Mouse (Mus musculus): ENCODE data around the gene 3110082I17Rik. TPM values are rescaled to one million over a fixed set of nuclear protein-coding genes. Genes with fewer than 3 reads are reported as not detected.

Gene 3110082I17Rik
- total and polyA plus RNA-seq, 3 experiments: 16.4 to 48.6 (median 18.8) TPM

- Histone ChIP-seq H3K4me1 (ENCODE audit: insufficient read depth, low read depth, low read length) (peaks cover 88% of the 10 kb centered on the region), H3K4me3 (ENCODE audit: low read depth, low read length) (no peak overlapping the region), H3K36me3 (replicated peaks) (peaks cover 63% of the 10 kb centered on the region), H3K27me3 (ENCODE audit: insufficient read depth, low read length) (no peaks in the 10 kb centered on the region), H3K9me3 (replicated peaks) (no peaks in the 10 kb centered on the region)
- TF ChIP-seq GATA1 (IDR thresholded peaks at IDR 0.05; ENCODE audit: borderline replicate concordance, low read length) (no peak), TAL1 (conservative IDR thresholded peaks at IDR 0.05; ENCODE audit: low read depth, low read length) (no peak), CTCF (IDR thresholded peaks at IDR 0.05; ENCODE audit: low read depth, low read length) (no peak), GATA2 (IDR thresholded peaks at IDR 0.05; ENCODE audit: borderline replicate concordance, low read depth, low read length) (no peak), POLR2AphosphoS5 (IDR thresholded peaks at IDR 0.05; ENCODE audit: insufficient replicate concordance, low read depth, low read length) (no peak)
- ATAC-seq (ENCODE audit: extremely low read depth, insufficient number of reproducible peaks, low FRiP score, poor library complexity, severe bottlenecking): no peak
- no peak for DNase-seq (ENCODE audit: low spot score)
Measured at GRCm38 (mm10) chr5:139366484-139366883, 93.8 kb downstream of the 3110082I17Rik start.

- DNase-seq (ENCODE audit: low spot score) (no peak), ATAC-seq (ENCODE audit: extremely low read depth, insufficient number of reproducible peaks, low FRiP score, poor library complexity, severe bottlenecking) (no peak)
- TF ChIP-seq TAL1 (conservative IDR thresholded peaks at IDR 0.05; ENCODE audit: low read depth, low read length) (no peak), GATA2 (IDR thresholded peaks at IDR 0.05; ENCODE audit: borderline replicate concordance, low read depth, low read length) (no peak), CTCF (IDR thresholded peaks at IDR 0.05; ENCODE audit: low read depth, low read length) (no peak), GATA1 (IDR thresholded peaks at IDR 0.05; ENCODE audit: borderline replicate concordance, low read length) (no peak), POLR2AphosphoS5 (IDR thresholded peaks at IDR 0.05; ENCODE audit: insufficient replicate concordance, low read depth, low read length) (no peak)
- Histone ChIP-seq H3K27me3 (ENCODE audit: insufficient read depth, low read length) (no peaks in the 10 kb centered on the region), H3K4me3 (ENCODE audit: low read depth, low read length) (no peak overlapping the region; the same call in 1 of the 2 replicates), H3K9me3 (replicated peaks) (no peaks in the 10 kb centered on the region), H3K36me3 (replicated peaks) (peaks cover 68% of the 10 kb centered on the region), H3K4me1 (ENCODE audit: insufficient read depth, low read depth, low read length) (peaks cover 82% of the 10 kb centered on the region)
Measured at GRCm38 (mm10) chr5:139365827-139366226, 94.5 kb downstream of the 3110082I17Rik start.

DNA sequence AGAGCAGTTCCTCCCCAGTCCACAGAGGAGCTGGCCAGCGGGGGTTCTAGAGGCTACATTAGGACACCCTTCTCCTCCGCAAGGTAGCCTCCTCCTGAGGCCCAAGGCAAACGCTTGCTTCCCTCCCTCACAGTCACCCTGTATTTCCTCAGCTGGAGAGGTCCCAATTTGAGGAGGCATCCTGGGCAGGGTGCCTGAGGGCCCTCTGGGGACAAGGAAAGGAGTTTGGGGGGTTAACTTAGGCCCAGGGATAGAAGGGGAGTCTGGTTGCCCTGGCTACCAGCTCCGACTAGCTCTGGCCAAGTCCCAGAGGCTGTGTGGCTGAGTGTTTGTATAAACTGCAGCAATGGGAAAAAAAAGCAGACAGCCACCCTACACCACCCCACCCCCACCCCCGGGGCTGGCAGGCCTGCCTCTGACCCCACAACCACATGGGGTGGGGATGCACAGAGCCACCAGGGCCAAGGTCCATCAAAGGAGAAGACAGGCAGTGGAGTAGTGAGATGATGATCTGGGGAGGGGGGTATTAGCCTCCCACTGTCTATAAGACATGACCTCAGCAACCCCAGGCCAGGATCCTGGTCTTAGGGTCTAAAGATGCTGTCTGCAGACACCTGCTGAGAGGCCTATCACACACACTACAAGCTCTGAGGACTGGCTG, 95.3 kb downstream of the 3110082I17Rik start:
- H3K9me3 ChIP-seq (replicated peaks): no peaks in the 10 kb centered on the region
- TF ChIP-seq POLR2AphosphoS5 (IDR thresholded peaks at IDR 0.05; ENCODE audit: insufficient replicate concordance, low read depth, low read length) (no peak), GATA1 (IDR thresholded peaks at IDR 0.05; ENCODE audit: borderline replicate concordance, low read length) (no peak), GATA2 (IDR thresholded peaks at IDR 0.05; ENCODE audit: borderline replicate concordance, low read depth, low read length) (no peak), TAL1 (conservative IDR thresholded peaks at IDR 0.05; ENCODE audit: low read depth, low read length) (no peak), CTCF (IDR thresholded peaks at IDR 0.05; ENCODE audit: low read depth, low read length) (no peak)
- peaks cover 74% of the 10 kb centered on the region for H3K4me1 ChIP-seq (ENCODE audit: insufficient read depth, low read depth, low read length)
- no peak for ATAC-seq (ENCODE audit: extremely low read depth, insufficient number of reproducible peaks, low FRiP score, poor library complexity, severe bottlenecking)
- peak overlapping the region; percentile 66; the same call in 1 of the 2 replicates for H3K4me3 ChIP-seq (ENCODE audit: low read depth, low read length)
- H3K36me3 ChIP-seq (replicated peaks): peaks cover 68% of the 10 kb centered on the region
- H3K27me3 ChIP-seq (ENCODE audit: insufficient read depth, low read length): no peaks in the 10 kb centered on the region
- DNase-seq (ENCODE audit: low spot score): no peak

GRCm38 (mm10) chr5:139364260-139364910, 95.9 kb downstream of the 3110082I17Rik start:
- no peak for TF ChIP-seq GATA1 (IDR thresholded peaks at IDR 0.05; ENCODE audit: borderline replicate concordance, low read length)
- peak; percentile 100 for TF ChIP-seq CTCF (IDR thresholded peaks at IDR 0.05; ENCODE audit: low read depth, low read length)
- H3K27me3 ChIP-seq (ENCODE audit: insufficient read depth, low read length): no peaks in the 10 kb centered on the region
- no peaks in the 10 kb centered on the region for H3K9me3 ChIP-seq (replicated peaks)
- peaks cover 67% of the 10 kb centered on the region for H3K4me1 ChIP-seq (ENCODE audit: insufficient read depth, low read depth, low read length)
- peaks cover 66% of the 10 kb centered on the region for H3K36me3 ChIP-seq (replicated peaks)
- peak; percentile 80 for DNase-seq (ENCODE audit: low spot score)
- peak; percentile 73 for ATAC-seq (ENCODE audit: extremely low read depth, insufficient number of reproducible peaks, low FRiP score, poor library complexity, severe bottlenecking)
- peak overlapping the region; percentile 66; the same call in 1 of the 2 replicates for H3K4me3 ChIP-seq (ENCODE audit: low read depth, low read length)

DNA sequence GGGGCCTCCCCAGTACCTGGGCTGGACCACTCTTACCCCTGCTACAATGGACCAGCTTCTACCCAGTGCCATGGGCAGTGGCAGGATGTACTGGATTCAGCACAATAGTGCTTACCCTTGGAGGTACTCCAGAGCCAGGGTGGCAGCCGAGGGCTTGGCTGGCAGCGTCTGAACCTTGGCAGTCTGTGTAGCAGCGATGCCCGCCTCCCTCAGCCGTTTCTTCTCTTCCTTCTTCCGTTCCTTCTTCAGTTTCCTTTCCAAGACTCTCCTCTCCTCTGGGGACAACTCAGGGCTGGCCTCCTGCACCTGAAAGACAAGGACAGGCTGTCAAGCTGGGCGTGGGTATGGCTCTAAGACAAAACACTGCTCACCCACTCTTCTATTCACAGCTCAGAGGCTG, 96.5 kb downstream of the 3110082I17Rik start:
- peaks cover 69% of the 10 kb centered on the region for H3K36me3 ChIP-seq (replicated peaks)
- no peak for DNase-seq (ENCODE audit: low spot score)
- TF ChIP-seq TAL1 (conservative IDR thresholded peaks at IDR 0.05; ENCODE audit: low read depth, low read length): no peak
- TF ChIP-seq GATA2 (IDR thresholded peaks at IDR 0.05; ENCODE audit: borderline replicate concordance, low read depth, low read length): no peak
- no peak for TF ChIP-seq POLR2AphosphoS5 (IDR thresholded peaks at IDR 0.05; ENCODE audit: insufficient replicate concordance, low read depth, low read length)
- TF ChIP-seq CTCF (IDR thresholded peaks at IDR 0.05; ENCODE audit: low read depth, low read length): no peak
- no peak for TF ChIP-seq GATA1 (IDR thresholded peaks at IDR 0.05; ENCODE audit: borderline replicate concordance, low read length)
- peak overlapping the region; percentile 66; the same call in 1 of the 2 replicates for H3K4me3 ChIP-seq (ENCODE audit: low read depth, low read length)
- peaks cover 65% of the 10 kb centered on the region for H3K4me1 ChIP-seq (ENCODE audit: insufficient read depth, low read depth, low read length)
- H3K27me3 ChIP-seq (ENCODE audit: insufficient read depth, low read length): no peaks in the 10 kb centered on the region
- H3K9me3 ChIP-seq (replicated peaks): no peaks in the 10 kb centered on the region
- ATAC-seq (ENCODE audit: extremely low read depth, insufficient number of reproducible peaks, low FRiP score, poor library complexity, severe bottlenecking): no peak

- Histone ChIP-seq H3K4me3 (ENCODE audit: low read depth, low read length) (no peak overlapping the region), H3K36me3 (replicated peaks) (peaks cover 69% of the 10 kb centered on the region), H3K27me3 (ENCODE audit: insufficient read depth, low read length) (peaks cover 7% of the 10 kb centered on the region; the same call in 1 of the 2 replicates), H3K9me3 (replicated peaks) (no peaks in the 10 kb centered on the region), H3K4me1 (ENCODE audit: insufficient read depth, low read depth, low read length) (peaks cover 40% of the 10 kb centered on the region)
- TF ChIP-seq GATA1 (IDR thresholded peaks at IDR 0.05; ENCODE audit: borderline replicate concordance, low read length) (no peak), TAL1 (conservative IDR thresholded peaks at IDR 0.05; ENCODE audit: low read depth, low read length) (no peak), CTCF (IDR thresholded peaks at IDR 0.05; ENCODE audit: low read depth, low read length) (no peak), GATA2 (IDR thresholded peaks at IDR 0.05; ENCODE audit: borderline replicate concordance, low read depth, low read length) (no peak), POLR2AphosphoS5 (IDR thresholded peaks at IDR 0.05; ENCODE audit: insufficient replicate concordance, low read depth, low read length) (no peak)
- DNase-seq (ENCODE audit: low spot score): no peak
- no peak for ATAC-seq (ENCODE audit: extremely low read depth, insufficient number of reproducible peaks, low FRiP score, poor library complexity, severe bottlenecking)
Measured at GRCm38 (mm10) chr5:139359244-139359643, 101.1 kb downstream of the 3110082I17Rik start.
